Mouse (Mus musculus) testis, adult 2 months (tissue): ENCODE measurements around the gene Klhl10. TPM values are rescaled to one million over a fixed set of nuclear protein-coding genes. Genes with fewer than 3 reads are reported as not detected.

Experiments used
- H3K27ac ChIP-seq: fragments of 200-500 bp; 2 replicates; pipeline ENCODE4 v1.5.1; 2012; ENCODE audit warnings: low read depth, low read length; ENCODE audit not compliant: control insufficient read depth, insufficient read depth
- H3K27me3 ChIP-seq: fragments of 200-500 bp; 2 replicates; pipeline ENCODE4 v1.6.1; 2012; ENCODE audit warnings: mild to moderate bottlenecking, low read length, moderate library complexity; ENCODE audit not compliant: control insufficient read depth, insufficient read depth
- H3K36me3 ChIP-seq: fragments of 200-500 bp; 2 replicates; pipeline ENCODE4 v1.6.1; 2012; ENCODE audit warnings: mild to moderate bottlenecking, low read length; ENCODE audit not compliant: control insufficient read depth, insufficient read depth
- H3K4me1 ChIP-seq: fragments of 200-500 bp; 2 replicates; pipeline ENCODE4 v1.6.1; 2012; ENCODE audit warnings: low read length; ENCODE audit not compliant: control insufficient read depth, insufficient read depth
- H3K4me3 ChIP-seq: fragments of 200-500 bp; 2 replicates; pipeline ENCODE4 v1.5.1; 2012; ENCODE audit warnings: low read depth, mild to moderate bottlenecking, low read length, moderate library complexity, mixed read lengths; ENCODE audit not compliant: control insufficient read depth
- CTCF ChIP-seq: fragments of 200-500 bp; IDR thresholded peaks from 2 replicates; pipeline ENCODE4 v1.5.1; 2012; ENCODE audit warnings: low read depth, mild to moderate bottlenecking, inconsistent platforms, low read length, moderate library complexity; ENCODE audit not compliant: control insufficient read depth, insufficient read depth, insufficient replicate concordance
- POLR2A ChIP-seq: fragments of 200-500 bp; IDR thresholded peaks from 2 replicates; pipeline ENCODE4 v1.6.1; 2012; ENCODE audit warnings: low read depth, mild to moderate bottlenecking, inconsistent platforms, low read length, moderate library complexity; ENCODE audit not compliant: control insufficient read depth
- polyA plus RNA-seq: library from polyadenylated mRNA; depleted of rRNA; stranded (reverse); fragments of >200 nt; gene quantifications from 2 replicates; pipeline ENCODE4 v1.2.3, GENCODE M21; 2012

The Klhl10 gene
- polyA plus RNA-seq, 1 experiment = 444 TPM

DNA sequence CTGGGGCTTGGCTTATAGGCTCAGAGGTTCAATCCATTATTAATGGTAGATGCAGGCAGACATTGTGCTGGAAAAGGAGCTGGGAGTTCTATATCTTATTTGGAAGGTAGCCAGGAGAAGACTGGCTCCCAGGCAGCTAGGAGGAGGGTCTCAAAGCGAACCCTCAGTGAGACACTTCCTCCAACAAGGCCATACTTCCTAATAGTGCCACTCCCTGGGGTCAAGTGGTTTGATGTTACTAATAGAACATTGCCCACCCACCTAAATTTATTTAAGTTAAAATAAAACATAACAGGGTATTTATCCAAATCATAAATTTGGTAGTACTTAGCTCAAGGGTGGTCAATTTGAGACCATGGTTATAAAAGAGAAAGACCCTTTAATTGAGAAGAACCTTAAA is 24.1 kb downstream of the Klhl10 start:
- peaks cover 1% of the 10 kb centered on the region for H3K36me3 ChIP-seq
- H3K4me1 ChIP-seq = peaks cover 5% of the 10 kb centered on the region
- no peak overlapping the region for H3K4me3 ChIP-seq
- no peak for TF ChIP-seq POLR2A
- H3K27ac ChIP-seq = no peak overlapping the region
- H3K27me3 ChIP-seq = no peaks in the 10 kb centered on the region

DNA sequence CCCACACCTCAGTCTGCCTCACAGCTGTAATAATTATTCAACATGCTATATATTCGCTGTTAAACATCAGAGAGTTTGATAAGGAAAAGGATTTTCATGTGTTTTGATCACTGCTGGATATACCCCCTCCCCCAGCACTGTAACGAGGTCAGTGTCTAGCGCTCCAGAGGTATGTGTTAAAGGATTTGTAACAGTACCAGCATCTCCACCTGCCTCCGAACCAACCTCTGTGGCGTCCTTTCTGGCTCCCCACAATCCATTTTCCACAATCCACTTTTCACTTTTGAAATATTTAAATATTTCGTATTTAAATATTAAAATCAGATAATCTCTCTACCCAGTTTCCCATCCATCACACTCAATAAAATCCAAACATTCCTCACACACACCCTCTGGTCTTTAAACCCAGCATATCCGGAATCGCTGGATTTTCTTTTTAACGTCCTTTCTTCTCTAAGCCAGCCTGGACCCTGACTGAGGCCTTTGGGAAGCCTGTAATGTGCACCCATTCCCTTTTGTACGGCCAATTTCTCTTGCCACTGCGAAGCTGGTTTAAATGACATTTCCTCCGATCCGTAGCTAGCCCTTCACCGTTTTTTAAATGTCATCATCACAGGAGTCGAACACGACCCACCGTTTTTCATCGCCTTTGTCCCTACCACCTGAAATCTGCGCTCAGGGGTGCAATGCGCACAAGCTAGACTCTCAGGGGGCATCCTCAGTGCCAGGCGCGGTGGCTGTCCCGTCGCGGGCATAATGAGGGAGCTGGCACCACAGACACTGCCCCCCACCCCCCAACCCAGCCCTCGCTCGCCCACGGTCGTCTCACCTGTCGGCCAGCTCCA is 29.9 kb downstream of the Klhl10 start:
- peaks cover 9% of the 10 kb centered on the region for H3K4me1 ChIP-seq
- no peaks in the 10 kb centered on the region; the same call in none of the 2 replicates for H3K36me3 ChIP-seq
- H3K27ac ChIP-seq = peak overlapping the region; percentile 95
- TF ChIP-seq POLR2A (no peak), CTCF (no peak)
- H3K4me3 ChIP-seq = peak overlapping the region; percentile 91
- no peaks in the 10 kb centered on the region for H3K27me3 ChIP-seq

DNA sequence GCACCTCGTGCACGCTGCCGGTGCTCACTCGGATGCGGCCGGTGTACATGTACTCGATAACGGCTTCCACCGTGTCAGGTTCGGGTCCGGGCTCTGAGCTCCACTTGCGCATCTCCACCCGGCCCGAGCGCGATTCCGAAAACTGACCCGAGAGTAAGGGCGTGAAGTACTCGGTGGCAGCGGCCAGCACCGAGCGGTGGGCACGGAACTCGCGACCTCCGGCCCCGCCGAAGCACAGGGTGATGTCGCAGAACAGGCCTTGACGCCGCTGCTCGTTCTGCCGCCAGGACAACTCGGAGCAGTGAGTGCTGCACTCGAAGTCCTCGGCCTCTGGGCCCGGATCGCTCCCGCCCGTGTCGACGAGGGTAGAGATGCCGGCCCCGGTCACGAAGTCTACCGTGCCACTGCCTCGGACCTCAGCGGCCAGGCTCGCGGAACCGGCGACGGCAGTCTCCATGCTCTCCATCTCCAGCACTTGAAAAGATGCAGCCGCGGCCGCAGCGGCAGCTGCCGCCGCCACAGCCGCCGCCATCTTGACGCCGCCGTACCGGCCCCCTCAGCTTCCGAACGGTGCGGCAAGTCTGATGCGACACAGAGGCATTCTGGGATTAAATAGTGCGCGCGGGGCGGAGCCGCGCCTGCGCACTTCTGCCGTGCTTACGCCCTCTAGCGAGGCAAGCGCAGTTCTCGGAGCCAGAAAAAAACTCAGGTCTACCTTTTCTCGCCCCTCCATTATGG is 30.6 kb downstream of the Klhl10 start, which contains the start of gene Klhl11:
Gene Klhl11 (minus strand): TSS at position 545 of the 738 bp plus-strand sequence.
- H3K27me3 ChIP-seq = no peaks in the 10 kb centered on the region
- no peaks in the 10 kb centered on the region; the same call in none of the 2 replicates for H3K36me3 ChIP-seq
- peak within 1 kb of the TSS; percentile 95 for H3K27ac ChIP-seq
- peaks cover 7% of the 10 kb centered on the region for H3K4me1 ChIP-seq
- H3K4me3 ChIP-seq = peak within 1 kb of the TSS; percentile 91
- TF ChIP-seq CTCF (peak; percentile 67), POLR2A (peak; percentile 99)

DNA sequence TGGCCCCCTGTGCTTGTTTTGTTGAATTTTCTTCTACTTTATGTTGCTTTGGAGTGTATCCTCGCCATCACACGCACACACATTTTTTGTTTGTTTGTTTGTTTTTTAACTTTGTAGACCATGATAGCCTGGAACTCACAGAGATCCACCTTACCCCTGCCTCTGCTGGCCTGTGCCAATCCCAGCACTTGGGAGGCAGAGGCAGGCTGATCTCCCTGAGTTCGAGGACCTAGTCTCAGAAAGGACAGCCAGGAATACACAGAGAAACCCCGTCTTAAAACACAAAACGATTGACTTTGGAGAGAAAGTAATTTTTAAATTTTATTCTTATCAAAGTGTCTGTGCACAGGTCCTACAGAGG is 31.2 kb downstream of the Klhl10 start:
- H3K4me1 ChIP-seq = peaks cover 7% of the 10 kb centered on the region
- peak overlapping the region; percentile 83 for H3K27ac ChIP-seq
- peak overlapping the region; percentile 91 for H3K4me3 ChIP-seq
- no peaks in the 10 kb centered on the region for H3K27me3 ChIP-seq
- TF ChIP-seq CTCF = no peak
- TF ChIP-seq POLR2A = no peak
- no peaks in the 10 kb centered on the region; the same call in none of the 2 replicates for H3K36me3 ChIP-seq

DNA sequence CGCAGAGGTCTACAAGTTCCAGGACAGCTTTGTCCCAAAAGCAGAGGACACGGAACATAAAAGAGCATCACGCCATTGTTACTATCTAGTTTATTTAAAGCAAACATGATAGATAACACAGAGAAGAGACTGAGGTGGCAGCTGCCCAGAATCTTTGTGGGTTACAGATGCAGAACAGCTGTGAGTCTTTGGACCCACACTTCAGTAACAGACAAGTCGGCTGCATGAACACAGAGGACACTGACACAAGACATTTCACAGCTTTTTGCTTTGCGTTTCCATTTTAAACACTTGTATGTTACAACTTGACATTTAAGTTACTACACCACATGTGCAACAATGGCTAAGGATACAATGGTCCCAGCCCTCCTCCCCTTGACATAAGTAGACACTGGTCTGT is 34.6 kb downstream of the Klhl10 start:
- Histone ChIP-seq H3K27me3 (no peaks in the 10 kb centered on the region), H3K4me1 (peaks cover 5% of the 10 kb centered on the region), H3K36me3 (peaks cover 1% of the 10 kb centered on the region), H3K27ac (no peak overlapping the region), H3K4me3 (no peak overlapping the region)
- TF ChIP-seq POLR2A (no peak), CTCF (no peak)

DNA sequence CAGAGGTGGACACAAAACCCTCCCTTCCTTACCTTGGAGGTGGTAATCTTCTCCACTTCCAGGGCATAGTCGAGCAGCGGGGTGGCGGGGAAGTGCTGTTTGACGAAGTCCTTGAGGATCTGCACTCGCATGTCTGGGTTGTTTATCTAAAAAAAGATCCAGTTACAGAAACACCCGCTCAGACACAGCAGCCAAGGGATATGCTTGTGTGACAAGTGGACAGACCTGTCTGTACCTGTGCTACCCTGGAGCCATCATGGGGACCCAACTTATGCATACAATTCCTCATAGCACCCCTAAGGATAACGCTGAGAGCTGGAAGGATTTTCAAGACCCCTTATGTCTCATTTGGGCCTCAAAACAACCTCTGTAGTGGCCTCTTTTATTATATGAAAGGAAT is 37.4 kb downstream of the Klhl10 start:
- Histone ChIP-seq H3K4me1 (no peaks in the 10 kb centered on the region), H3K27me3 (no peaks in the 10 kb centered on the region), H3K4me3 (no peak overlapping the region), H3K27ac (no peak overlapping the region), H3K36me3 (peaks cover 2% of the 10 kb centered on the region)
- TF ChIP-seq POLR2A = no peak
- no peak for TF ChIP-seq CTCF

DNA sequence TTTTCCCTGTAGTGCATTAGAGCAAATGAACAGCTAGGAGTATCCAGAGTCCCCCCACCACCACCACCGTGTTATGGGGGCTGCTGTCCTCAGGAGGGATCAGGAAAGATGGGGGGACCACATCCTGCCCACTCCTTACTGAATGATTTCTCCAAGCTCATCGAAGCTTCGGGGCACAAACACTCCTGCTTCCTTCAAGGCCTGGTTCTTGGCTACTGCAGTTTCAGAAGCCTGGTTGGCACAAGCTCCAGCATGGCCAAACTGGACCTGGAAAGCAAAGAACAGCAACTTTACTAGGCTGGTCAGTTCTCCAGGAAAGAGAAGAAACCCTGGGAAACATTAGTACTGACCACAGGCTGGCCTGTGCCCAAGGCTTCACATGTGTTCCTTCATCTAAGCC is 42.7 kb downstream of the Klhl10 start:
- Histone ChIP-seq H3K27ac (no peak overlapping the region), H3K27me3 (no peaks in the 10 kb centered on the region), H3K4me3 (no peak overlapping the region), H3K36me3 (peaks cover 2% of the 10 kb centered on the region), H3K4me1 (no peaks in the 10 kb centered on the region)
- no peak for TF ChIP-seq CTCF
- no peak for TF ChIP-seq POLR2A
